Mouse (Mus musculus): Measurements from ENCODE around the gene Pnkd.

Gene Pnkd

GRCm38 (mm10) chr1:74296477-74296876, 11.7 kb downstream of the Pnkd start:
- in situ Hi-C loops (cut with MseI, MboI) = no loop called here

- in situ Hi-C loops (cut with MseI, MboI) = no loop called here
Observed at GRCm38 (mm10) chr1:74297269-74297668, 12.5 kb downstream of the Pnkd start.

- in situ Hi-C loops (cut with MseI, MboI) = no loop called here
Observed at GRCm38 (mm10) chr1:74298157-74298750, 13.5 kb downstream of the Pnkd start.

GRCm38 (mm10) chr1:74298996-74299395, 14.3 kb downstream of the Pnkd start:
- in situ Hi-C loops (cut with MseI, MboI) = no loop called here

GRCm38 (mm10) chr1:74300347-74301110, 15.8 kb downstream of the Pnkd start:
- in situ Hi-C loops (cut with MseI, MboI) = no loop called here

GRCm38 (mm10) chr1:74302229-74302628, 17.5 kb downstream of the Pnkd start:
- in situ Hi-C loops (cut with MseI, MboI) = no loop called here

GRCm38 (mm10) chr1:74302835-74303234, 18.1 kb downstream of the Pnkd start:
- in situ Hi-C loops (cut with MseI, MboI) = no loop called here

GRCm38 (mm10) chr1:74303509-74304338, 19.0 kb downstream of the Pnkd start:
- in situ Hi-C loops (cut with MseI, MboI) = no loop called here

- in situ Hi-C loops (cut with MseI, MboI) = no loop called here
Observed at GRCm38 (mm10) chr1:74304339-74304790, 19.6 kb downstream of the Pnkd start.

- in situ Hi-C loops (cut with MseI, MboI) = no loop called here
Observed at GRCm38 (mm10) chr1:74304946-74305345, 20.2 kb downstream of the Pnkd start.

GRCm38 (mm10) chr1:74305522-74305921, 20.8 kb downstream of the Pnkd start, which contains the start of gene Tmbim1:
Gene Tmbim1, minus strand, starts transcription at chr1:74305622.
- in situ Hi-C loops (cut with MseI, MboI) = no loop called here

- in situ Hi-C loops (cut with MseI, MboI) = no loop called here
Observed at GRCm38 (mm10) chr1:74307146-74307545, 22.4 kb downstream of the Pnkd start.

GRCm38 (mm10) chr1:74308001-74308964, 23.6 kb downstream of the Pnkd start:
- in situ Hi-C loops (cut with MseI, MboI) = no loop called here

GRCm38 (mm10) chr1:74309767-74310166, 25.0 kb downstream of the Pnkd start:
- in situ Hi-C loops (cut with MseI, MboI) = loop anchor here in 1 of 2 experiments (10.0 kb wide), 1 partner anchor 55 kb away; the partner anchor contains the start of gene Catip

- in situ Hi-C loops (cut with MseI, MboI) = loop anchor here in 1 of 2 experiments (10.0 kb wide), 1 partner anchor 52 kb away; the partner anchor contains the start of gene Catip
Observed at GRCm38 (mm10) chr1:74313049-74313692, 28.4 kb downstream of the Pnkd start.

- in situ Hi-C loops (cut with MseI, MboI) = loop anchor here in 1 of 2 experiments (10.0 kb wide), 1 partner anchor 50 kb away; the partner anchor contains the start of gene Catip
Observed at GRCm38 (mm10) chr1:74314796-74315195, 30.1 kb downstream of the Pnkd start.

- in situ Hi-C loops (cut with MseI, MboI) = loop anchor here in 1 of 2 experiments (10.0 kb wide), 1 partner anchor 49 kb away; the partner anchor contains the start of gene Catip
Observed at GRCm38 (mm10) chr1:74316114-74316827, 31.5 kb downstream of the Pnkd start.

GRCm38 (mm10) chr1:74318711-74319110, 34.0 kb downstream of the Pnkd start:
- in situ Hi-C loops (cut with MseI, MboI) = loop anchor here in 1 of 2 experiments (10.0 kb wide), 1 partner anchor 46 kb away; the partner anchor contains the start of gene Catip

- in situ Hi-C loops (cut with MseI, MboI) = no loop called here
Observed at GRCm38 (mm10) chr1:74321396-74321795, 36.7 kb downstream of the Pnkd start.

Data from mouse trophoblast stem cell (cell line).